ENCODE assay signal across 10 mouse cellular contexts in genomic region chr4:139535127-139535695, GRCm38 (mm10). TPM values are rescaled to one million over a fixed set of nuclear protein-coding genes. Genes with fewer than 3 reads are reported as not detected.
DNase-seq lines count a peak whose midpoint lies in the region; ATAC-seq and TF ChIP-seq lines count a peak whose summit lies in the region.
"Had no signal": no experiment of that assay in that cellular context is flagged by ENCODE, and none has a peak within 500 bp of the region (broad histone marks: within the 10 kb centered on the region; RNA-seq: fewer than 3 reads in every experiment).

No protein-coding gene starts in this region.

- no peaks in the 10 kb centered on the region for H3K27me3 ChIP-seq in midbrain, embryonic 11.5 days (ENCODE audit: control insufficient read depth, insufficient read depth, low read length)
- H3K27me3 ChIP-seq in midbrain, embryonic 16.5 days (ENCODE audit: control insufficient read depth, insufficient read depth, low read depth, low read length), result no peaks in the 10 kb centered on the region
- peaks cover 25% of the 10 kb centered on the region; the same call in 1 of the 2 replicates for H3K27me3 ChIP-seq in heart, embryonic 10.5 days (ENCODE audit: insufficient read depth, poor library complexity, severe bottlenecking)
- H3K27me3 ChIP-seq in kidney, postnatal 0 days (ENCODE audit: insufficient read depth, low read length), result no peaks in the 10 kb centered on the region
- H3K27me3 ChIP-seq: hindbrain, embryonic 15.5 days had no signal

- peaks cover 11% of the 10 kb centered on the region for H3K4me1 ChIP-seq in midbrain, embryonic 11.5 days (ENCODE audit: control insufficient read depth, insufficient read depth, low read length)
- no peaks in the 10 kb centered on the region for H3K4me1 ChIP-seq in midbrain, embryonic 16.5 days (ENCODE audit: control insufficient read depth, insufficient read depth, low read length)
- peaks cover 23% of the 10 kb centered on the region for H3K4me1 ChIP-seq in heart, embryonic 10.5 days
- H3K4me1 ChIP-seq in kidney, postnatal 0 days (replicated peaks; ENCODE audit: insufficient read depth, low read length), result no peaks in the 10 kb centered on the region; the same call in 1 of the 2 replicates
- H3K4me1 ChIP-seq: hindbrain, embryonic 15.5 days had no signal

- peak overlapping the region; percentile 36; the same call in 1 of the 2 replicates for H3K9ac ChIP-seq in midbrain, embryonic 11.5 days (ENCODE audit: low read length)
- H3K9ac ChIP-seq in midbrain, embryonic 16.5 days (ENCODE audit: low read depth, low read length), result no peak overlapping the region
- H3K9ac ChIP-seq in kidney, postnatal 0 days (ENCODE audit: low read depth, low read length), result no peak overlapping the region
- H3K9ac ChIP-seq: hindbrain, embryonic 15.5 days had no signal

- DNase-seq in midbrain, embryonic 11.5 days (ENCODE audit: low spot score, missing footprints), result peak; percentile 89
- DNase-seq in heart, embryonic 10.5 days (ENCODE audit: low spot score), result peak; percentile 77
- DNase-seq in kidney, postnatal 0 days (ENCODE audit: low spot score), result peak; percentile 48
- peak; percentile 72 for DNase-seq in lung, postnatal 14 days
- DNase-seq in thymus, adult 18-20 months, result no peak
- no peak for DNase-seq in ovary, postnatal 36 days (ENCODE audit: low spot score)
- DNase-seq in left cerebral cortex, adult 8-10 months (ENCODE audit: low spot score in 2 of 2), result no peak

- H3K27ac ChIP-seq in midbrain, embryonic 11.5 days (ENCODE audit: low read depth, low read length), result peak overlapping the region; percentile 50; the same call in 1 of the 2 replicates
- no peak overlapping the region for H3K27ac ChIP-seq in midbrain, embryonic 16.5 days (ENCODE audit: low read length)
- H3K27ac ChIP-seq in heart, embryonic 10.5 days, result peak overlapping the region; percentile 77
- no peak overlapping the region for H3K27ac ChIP-seq in kidney, postnatal 0 days
- H3K27ac ChIP-seq: hindbrain, embryonic 15.5 days had no signal

- ATAC-seq in midbrain, embryonic 11.5 days (ENCODE audit: low FRiP score), result peak; percentile 57; the same call in 1 of the 2 replicates
- ATAC-seq in midbrain, embryonic 16.5 days, result no peak
- peak; percentile 64 for ATAC-seq in kidney, postnatal 0 days (replicated peaks; ENCODE audit: low FRiP score, low read depth)

- H3K4me2 ChIP-seq in midbrain, embryonic 11.5 days, result no peak overlapping the region
- H3K4me2 ChIP-seq in midbrain, embryonic 16.5 days (ENCODE audit: low read length), result no peak overlapping the region
- H3K4me2 ChIP-seq in kidney, postnatal 0 days (ENCODE audit: low read length), result no peak overlapping the region
- H3K4me2 ChIP-seq: hindbrain, embryonic 15.5 days had no signal

- H3K9me3 ChIP-seq in midbrain, embryonic 11.5 days (ENCODE audit: control insufficient read depth, low read length), result no peaks in the 10 kb centered on the region
- H3K9me3 ChIP-seq in midbrain, embryonic 16.5 days (replicated peaks; ENCODE audit: control insufficient read depth, low read length, poor library complexity, severe bottlenecking), result no peaks in the 10 kb centered on the region
- no peaks in the 10 kb centered on the region for H3K9me3 ChIP-seq in heart, embryonic 10.5 days
- no peaks in the 10 kb centered on the region for H3K9me3 ChIP-seq in kidney, postnatal 0 days (replicated peaks; ENCODE audit: low read length)
- H3K9me3 ChIP-seq: G1E; hindbrain, embryonic 15.5 days had no signal

- TF ChIP-seq CTCF in kidney, postnatal 0 days (IDR thresholded peaks at IDR 0.05; ENCODE audit: low read depth), result no peak

- H3K36me3 ChIP-seq in midbrain, embryonic 11.5 days (ENCODE audit: control insufficient read depth, insufficient read depth, low read length), result no peaks in the 10 kb centered on the region
- no peaks in the 10 kb centered on the region for H3K36me3 ChIP-seq in midbrain, embryonic 16.5 days (ENCODE audit: control insufficient read depth, insufficient read depth, low read length)
- H3K36me3 ChIP-seq in heart, embryonic 10.5 days, result no peaks in the 10 kb centered on the region
- no peaks in the 10 kb centered on the region for H3K36me3 ChIP-seq in kidney, postnatal 0 days (ENCODE audit: insufficient read depth, low read length)
- H3K36me3 ChIP-seq: G1E; hindbrain, embryonic 15.5 days had no signal

- H3K4me3 ChIP-seq in midbrain, embryonic 11.5 days (ENCODE audit: low read depth, low read length), result no peak overlapping the region
- H3K4me3 ChIP-seq in midbrain, embryonic 16.5 days (ENCODE audit: low read depth, low read length), result no peak overlapping the region
- H3K4me3 ChIP-seq in heart, embryonic 10.5 days, result peak overlapping the region; percentile 6; the same call in 1 of the 2 replicates
- no peak overlapping the region for H3K4me3 ChIP-seq in kidney, postnatal 0 days (replicated peaks; ENCODE audit: low read depth, low read length)
- H3K4me3 ChIP-seq: hindbrain, embryonic 15.5 days had no signal

- 18% methylated on average over 12 of the region's 12 CpGs for WGBS in midbrain, embryonic 11.5 days
- WGBS in midbrain, embryonic 16.5 days, result 20% methylated on average over 12 of the region's 12 CpGs
- WGBS in heart, embryonic 10.5 days, result 34% methylated on average over 12 of the region's 12 CpGs
- WGBS in kidney, postnatal 0 days, result 42% methylated on average over 12 of the region's 12 CpGs

RNA-seq across cellular contexts. Expression of gene Iffo2, which starts 4.9 kb away (rescaled TPM):
- 1.8 and 3.3 TPM in 2 replicates for polyA plus RNA-seq in midbrain, embryonic 11.5 days (2014; fragmentation: Nextera tagmentation; extraction: Ambion mirVana)
- polyA plus RNA-seq in midbrain, embryonic 16.5 days (2015; fragmentation: Nextera tagmentation; extraction: Ambion mirVana), result 3.5 and 3.8 TPM in 2 replicates
- 3.4 and 4.8 TPM in 2 replicates for polyA plus RNA-seq in heart, embryonic 10.5 days (2016; fragmentation: Nextera tagmentation; extraction: Ambion mirVana)
- polyA plus RNA-seq in kidney, postnatal 0 days (2015; fragmentation: Nextera tagmentation; extraction: Ambion mirVana), result 4.8 and 5.1 TPM in 2 replicates
- 10 to 100 TPM; 18.1 to 19.8 (median 18.5) TPM for total RNA-seq in left cerebral cortex, adult 8-10 months (2022)

Comparison
In these comparisons a context has a peak if more than half of its experiments do, and no peak if none do; other contexts are left out.
1. H3K27ac ChIP-seq: peak in midbrain, embryonic 11.5 days (single experiment) and heart, embryonic 10.5 days (single experiment); none in midbrain, embryonic 16.5 days (single experiment) and kidney, postnatal 0 days (single experiment).
2. DNase-seq: peak in midbrain, embryonic 11.5 days (single experiment), heart, embryonic 10.5 days (single experiment), kidney, postnatal 0 days (single experiment) and lung, postnatal 14 days (single experiment); none in thymus, adult 18-20 months (0 of 2), ovary, postnatal 36 days (single experiment) and left cerebral cortex, adult 8-10 months (0 of 2).